Mouse (Mus musculus) cerebellum, postnatal 36 days (tissue): Measurements from ENCODE around the gene Olfr15.
A peak's percentile ranks its signal among the peaks of the same experiment; 100 is the strongest.

Source experiments
- DNase-seq, 2 experiments: peaks; one replicate each; pipeline ENCODE4 v3.0.0; 2021 to 2022; ENCODE audit warnings: mixed read lengths in 2 of 2

The Olfr15 gene

DNA sequence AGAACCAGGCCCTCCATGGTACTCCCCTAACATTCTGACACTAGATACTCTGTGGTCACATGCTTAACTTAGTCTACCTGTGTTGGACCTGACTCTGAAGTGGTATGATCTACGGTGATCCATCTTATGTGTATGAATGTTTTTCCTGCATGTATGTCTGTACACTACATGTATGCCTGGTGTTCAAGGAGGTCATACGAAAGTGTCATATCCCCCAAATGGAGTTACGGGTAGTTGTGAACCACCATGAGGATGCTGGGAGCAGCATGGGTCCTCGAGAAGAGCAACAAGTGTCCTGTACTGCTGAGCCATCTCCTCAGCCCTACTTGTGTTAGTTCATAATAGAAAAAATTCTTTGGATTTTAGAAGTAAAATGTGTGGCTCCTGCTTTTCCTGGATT lies 45.7 kb downstream of the Olfr15 start:
- no peak for DNase-seq

DNA sequence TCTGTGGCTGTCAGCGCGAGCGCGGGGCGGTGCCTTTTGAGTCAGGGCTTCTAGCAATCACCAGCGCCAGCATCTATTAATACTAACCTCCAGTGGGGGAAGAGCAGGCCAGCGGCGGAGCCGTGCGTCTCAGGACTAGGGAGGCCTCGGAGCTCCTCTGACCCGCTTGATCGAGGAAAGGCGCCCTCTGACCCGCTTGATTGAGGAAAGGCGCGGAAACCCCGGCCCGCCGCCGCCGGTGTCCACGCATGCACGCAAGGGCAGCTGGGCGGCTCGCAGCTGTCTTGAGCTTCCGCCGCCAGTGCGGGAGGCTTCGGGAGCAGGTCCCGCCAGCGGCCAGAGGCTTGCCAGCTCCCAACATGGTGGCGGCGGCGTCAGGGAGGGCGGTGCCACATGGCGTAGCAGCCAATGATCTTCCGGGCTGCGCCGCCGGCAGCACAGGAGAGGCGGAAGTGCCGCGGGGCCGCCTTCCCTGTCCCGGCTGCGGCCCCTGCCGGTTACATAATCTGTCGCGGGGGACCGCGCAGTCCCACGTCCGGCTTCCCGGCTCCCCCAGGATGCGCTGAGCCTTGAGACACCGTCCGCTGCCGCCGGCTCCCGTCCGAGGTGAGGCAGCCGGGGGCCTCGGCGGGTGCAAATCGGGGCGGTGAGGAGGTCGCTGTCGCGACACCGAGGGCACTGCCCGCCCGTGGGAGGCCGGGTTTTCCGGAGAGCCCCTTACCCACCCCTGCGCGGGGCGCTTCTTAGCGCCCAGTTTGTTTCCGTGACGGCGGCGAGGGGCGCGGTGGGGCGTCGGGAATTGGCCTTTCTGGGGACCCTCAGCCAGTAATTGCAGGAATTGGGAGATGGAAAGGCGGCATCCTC lies 53.8 kb downstream of the Olfr15 start, which contains the start of the genes Zfp597 and Gm20695:
Gene Zfp597 (minus strand): TSS at position 361 of the 864 bp plus-strand sequence.
Gene Gm20695 (plus strand): TSS at position 448 of the 864 bp plus-strand sequence.
- DNase-seq = peak; percentile 91 to 96

- peak in 1 of 2 experiments; percentile 17 for DNase-seq
Observed at GRCm38 (mm10) chr16:3885065-3885670, 54.5 kb downstream of the Olfr15 start.

- DNase-seq = no peak
Observed at GRCm38 (mm10) chr16:3891621-3892295, 61.1 kb downstream of the Olfr15 start.

DNA sequence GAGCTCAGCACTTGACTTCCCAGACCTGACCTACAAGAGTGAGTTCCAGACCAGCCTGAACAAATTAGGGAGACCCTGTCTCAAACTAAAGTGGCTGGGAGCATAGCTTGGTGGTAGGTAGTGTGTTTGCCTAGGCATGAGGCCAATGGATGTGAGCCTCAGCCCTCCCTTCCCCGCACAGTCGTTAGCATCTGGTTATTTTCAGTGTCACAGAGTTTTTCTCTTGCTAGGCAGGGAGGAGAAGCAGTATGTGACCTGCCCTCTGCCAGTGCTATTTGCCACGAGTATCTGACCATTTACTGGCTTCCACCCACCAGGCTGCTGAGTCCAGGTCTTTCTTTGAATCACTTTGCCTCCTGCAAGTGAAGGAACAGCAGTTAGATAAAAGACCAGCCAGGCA lies 63.1 kb downstream of the Olfr15 start:
- no peak for DNase-seq
